Mouse (Mus musculus): Measurements from ENCODE around the gene Pagr1b. TPM values are rescaled to one million over a fixed set of nuclear protein-coding genes. Genes with fewer than 3 reads are reported as not detected.

Gene Pagr1b
- polyA plus RNA-seq, 1 experiment from 2014 or later = not detected

DNA sequence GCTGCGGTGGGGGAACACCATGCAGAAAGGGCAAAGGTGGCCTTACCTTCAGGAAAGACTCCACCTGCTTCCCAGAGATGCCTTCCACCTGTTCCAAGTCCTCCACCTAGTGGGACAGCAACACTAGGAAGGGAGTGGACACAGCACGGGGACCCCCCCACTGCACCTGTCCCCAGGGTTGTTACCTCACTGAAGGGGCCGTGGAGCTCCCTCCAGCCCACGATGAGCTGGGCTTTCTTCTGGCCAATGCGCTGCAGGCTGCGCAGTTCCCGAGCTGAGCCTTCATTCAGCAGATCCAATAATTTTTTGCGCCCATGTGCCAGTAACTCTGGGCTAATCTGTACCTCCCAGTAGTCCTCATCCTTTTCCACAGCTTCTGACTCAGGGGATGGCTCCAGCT is 11.6 kb upstream of the Pagr1b start:
- Histone ChIP-seq H3K9me3 (ENCODE audit: control insufficient read depth, low read length) (no peaks in the 10 kb centered on the region), H3K27me3 (ENCODE audit: control insufficient read depth, insufficient read depth, low read length) (no peaks in the 10 kb centered on the region), H3K4me2 (replicated peaks; ENCODE audit: low read depth) (peak overlapping the region; percentile 96), H3K4me3 (ENCODE audit: low read depth, low read length) (peak overlapping the region; percentile 84), H3K36me3 (ENCODE audit: control insufficient read depth, insufficient read depth, low read length) (peaks cover 5% of the 10 kb centered on the region; the same call in 1 of the 2 replicates), H3K9ac (ENCODE audit: low read length) (peak overlapping the region; percentile 70), H3K4me1 (replicated peaks; ENCODE audit: control insufficient read depth, insufficient read depth) (peaks cover 11% of the 10 kb centered on the region), H3K27ac (replicated peaks) (peak overlapping the region; percentile 96)
- DNase-seq (ENCODE audit: low spot score) (no peak), ATAC-seq (ENCODE audit: low FRiP score, low TSS enrichment) (no peak)
- TF ChIP-seq CTCF (IDR thresholded peaks at IDR 0.05; ENCODE audit: low read depth) (no peak), EP300 (optimal IDR thresholded peaks at IDR 0.05) (no peak)
- 49% methylated on average over 8 of the region's 8 CpGs for WGBS

DNA sequence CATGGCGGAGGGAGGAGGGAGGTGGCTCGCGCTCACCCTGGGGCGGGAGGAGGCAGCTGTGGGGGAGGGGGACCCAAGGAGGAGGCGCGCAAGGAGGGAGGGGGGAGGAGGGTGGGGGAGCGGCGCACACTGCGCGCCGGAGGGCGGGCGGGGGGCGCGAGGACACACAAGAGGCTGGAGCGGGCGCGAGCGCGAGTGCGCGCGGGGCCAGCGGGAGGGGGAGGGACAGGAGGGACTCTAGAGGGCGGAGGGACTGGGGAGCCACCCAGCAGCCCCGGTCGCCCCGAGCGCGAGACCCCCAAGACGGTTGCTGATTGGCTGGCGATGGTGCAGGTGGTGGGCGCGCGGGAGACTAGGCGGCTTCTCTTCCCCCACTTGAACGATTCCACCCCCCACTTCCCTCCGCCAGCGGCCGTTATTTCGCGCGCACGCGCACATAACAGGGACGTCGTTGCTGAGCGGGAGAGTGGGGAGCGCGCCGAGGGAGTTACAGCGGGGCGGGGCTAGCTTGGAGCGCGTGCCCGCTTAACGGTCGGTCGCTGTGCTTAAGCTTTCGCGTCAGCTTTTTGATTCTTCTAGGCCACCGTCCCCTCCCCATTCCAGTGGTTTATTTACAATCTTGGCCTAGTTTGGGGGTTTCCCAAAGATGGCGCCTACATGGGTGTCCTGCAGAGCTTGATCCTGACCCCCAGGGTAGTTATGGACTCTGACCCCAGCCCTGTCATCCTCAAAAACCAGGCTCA is 10.9 kb upstream of the Pagr1b start, which contains the start of gene Maz:
Gene Maz, minus strand, starts transcription at position 54 of the 743 bp plus-strand sequence.
- H3K9me3 ChIP-seq (ENCODE audit: control insufficient read depth, low read length) = no peaks in the 10 kb centered on the region
- H3K36me3 ChIP-seq (ENCODE audit: control insufficient read depth, insufficient read depth, low read length) = peaks cover 6% of the 10 kb centered on the region; the same call in 1 of the 2 replicates
- peak; percentile 86 for ATAC-seq (ENCODE audit: low FRiP score, low TSS enrichment)
- peaks cover 11% of the 10 kb centered on the region for H3K4me1 ChIP-seq (replicated peaks; ENCODE audit: control insufficient read depth, insufficient read depth)
- H3K27ac ChIP-seq (replicated peaks) = peak within 1 kb of the TSS; percentile 96
- peak; percentile 90 for TF ChIP-seq EP300 (optimal IDR thresholded peaks at IDR 0.05)
- TF ChIP-seq CTCF (IDR thresholded peaks at IDR 0.05; ENCODE audit: low read depth) = no peak
- H3K4me2 ChIP-seq (replicated peaks; ENCODE audit: low read depth) = peak within 1 kb of the TSS; percentile 96
- WGBS = under 1% methylated on average over 29 of the region's 63 CpGs
- H3K4me3 ChIP-seq (ENCODE audit: low read depth, low read length) = peak within 1 kb of the TSS; percentile 84
- H3K27me3 ChIP-seq (ENCODE audit: control insufficient read depth, insufficient read depth, low read length) = no peaks in the 10 kb centered on the region
- peak within 1 kb of the TSS; percentile 87 for H3K9ac ChIP-seq (ENCODE audit: low read length)
- peak; percentile 98 for DNase-seq (ENCODE audit: low spot score)

DNA sequence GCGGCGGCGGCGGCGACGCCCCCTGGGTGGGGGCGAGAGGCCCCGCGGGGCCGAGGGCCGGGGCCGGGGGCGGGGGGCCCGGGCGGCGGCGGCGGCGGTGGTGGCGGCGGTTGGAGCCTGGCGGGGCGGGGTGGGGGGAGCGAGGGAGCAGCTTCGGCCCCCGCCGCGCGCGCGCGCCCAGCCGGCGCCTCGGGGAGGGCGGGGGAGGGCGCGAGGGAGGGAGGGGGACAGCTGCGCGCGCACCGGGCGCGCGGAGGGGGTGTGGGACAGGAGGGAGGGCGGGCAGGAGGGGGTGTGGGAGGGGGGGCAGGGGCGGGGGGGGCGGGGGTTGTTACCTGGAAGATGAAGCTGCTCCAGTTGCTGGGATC is 10.3 kb upstream of the Pagr1b start:
- Histone ChIP-seq H3K9me3 (ENCODE audit: control insufficient read depth, low read length) (no peaks in the 10 kb centered on the region), H3K27me3 (ENCODE audit: control insufficient read depth, insufficient read depth, low read length) (no peaks in the 10 kb centered on the region), H3K36me3 (ENCODE audit: control insufficient read depth, insufficient read depth, low read length) (peaks cover 6% of the 10 kb centered on the region; the same call in 1 of the 2 replicates), H3K27ac (replicated peaks) (peak overlapping the region; percentile 96), H3K4me1 (replicated peaks; ENCODE audit: control insufficient read depth, insufficient read depth) (peaks cover 11% of the 10 kb centered on the region), H3K4me3 (ENCODE audit: low read depth, low read length) (peak overlapping the region; percentile 84), H3K4me2 (replicated peaks; ENCODE audit: low read depth) (peak overlapping the region; percentile 96), H3K9ac (ENCODE audit: low read length) (peak overlapping the region; percentile 87)
- ATAC-seq (ENCODE audit: low FRiP score, low TSS enrichment) = peak; percentile 6; the same call in 1 of the 2 replicates
- TF ChIP-seq EP300 (optimal IDR thresholded peaks at IDR 0.05) (no peak), CTCF (IDR thresholded peaks at IDR 0.05; ENCODE audit: low read depth) (no peak)
- no peak for DNase-seq (ENCODE audit: low spot score)
- 0% methylated on average over 2 of the region's 48 CpGs for WGBS

DNA sequence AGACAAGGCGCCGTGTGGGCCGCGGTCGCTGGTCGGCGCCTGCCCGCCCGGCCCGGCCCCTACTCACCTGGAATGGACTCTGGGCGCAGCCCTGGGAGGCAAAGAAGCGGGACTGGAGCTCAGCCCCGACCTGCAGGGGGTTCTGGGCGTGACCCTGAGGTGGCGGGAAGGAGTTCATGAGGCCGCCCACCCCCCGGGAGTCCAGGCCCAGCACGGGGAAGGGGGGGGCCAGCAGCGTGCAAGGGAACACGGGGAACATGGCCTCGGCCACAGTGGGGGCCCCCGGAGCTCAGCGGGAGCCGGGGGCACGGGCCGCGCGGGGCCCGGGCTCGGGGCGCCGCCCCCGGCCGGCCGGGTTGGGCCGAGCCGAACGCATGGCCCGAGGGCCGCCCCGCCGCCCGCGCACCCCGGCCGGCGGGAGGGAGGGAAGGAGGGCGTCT is 9.9 kb upstream of the Pagr1b start:
- DNase-seq (ENCODE audit: low spot score) (peak; percentile 69), ATAC-seq (ENCODE audit: low FRiP score, low TSS enrichment) (peak; percentile 29)
- peak overlapping the region; percentile 96 for H3K4me2 ChIP-seq (replicated peaks; ENCODE audit: low read depth)
- WGBS = 1% methylated on average over 20 of the region's 48 CpGs
- no peaks in the 10 kb centered on the region for H3K27me3 ChIP-seq (ENCODE audit: control insufficient read depth, insufficient read depth, low read length)
- H3K27ac ChIP-seq (replicated peaks) = peak overlapping the region; percentile 96
- peak; percentile 15; the same call in 1 of the 2 replicates for TF ChIP-seq CTCF (IDR thresholded peaks at IDR 0.05; ENCODE audit: low read depth)
- TF ChIP-seq EP300 (optimal IDR thresholded peaks at IDR 0.05) = no peak
- H3K36me3 ChIP-seq (ENCODE audit: control insufficient read depth, insufficient read depth, low read length) = peaks cover 4% of the 10 kb centered on the region; the same call in 1 of the 2 replicates
- H3K9me3 ChIP-seq (ENCODE audit: control insufficient read depth, low read length) = no peaks in the 10 kb centered on the region
- H3K4me1 ChIP-seq (replicated peaks; ENCODE audit: control insufficient read depth, insufficient read depth) = peaks cover 11% of the 10 kb centered on the region
- peak overlapping the region; percentile 84 for H3K4me3 ChIP-seq (ENCODE audit: low read depth, low read length)
- peak overlapping the region; percentile 87 for H3K9ac ChIP-seq (ENCODE audit: low read length)

DNA sequence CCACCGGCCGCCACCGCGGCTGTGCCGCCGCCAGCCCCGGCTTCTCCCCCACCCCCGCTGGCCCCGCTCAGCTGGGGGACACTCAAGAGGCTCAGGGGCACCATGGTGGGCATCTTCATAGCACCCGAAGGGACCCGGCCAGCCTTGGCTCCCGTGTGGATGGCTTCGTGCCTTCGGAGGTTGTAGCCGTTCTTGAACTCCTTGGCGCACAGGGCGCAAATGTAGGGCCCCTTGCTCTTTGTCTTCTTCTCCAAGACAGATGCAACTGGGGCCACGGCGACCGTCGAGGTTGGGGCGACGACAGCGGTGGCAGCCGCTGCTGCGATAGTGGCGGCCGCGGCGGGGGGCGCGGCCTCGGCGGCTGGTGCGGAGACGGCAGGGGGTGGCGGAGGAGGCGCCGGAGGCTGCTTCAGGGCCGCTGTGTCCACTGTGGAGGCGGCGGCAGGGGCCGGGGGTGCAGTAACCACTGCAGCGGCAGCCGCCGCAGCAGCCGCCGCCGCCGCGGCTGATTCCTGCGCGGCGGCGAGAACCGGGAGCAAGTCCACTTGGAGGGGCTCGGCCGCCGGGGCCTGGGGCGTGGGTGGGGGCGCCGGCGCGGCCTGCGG is 9.4 kb upstream of the Pagr1b start:
- under 1% methylated on average over 56 of the region's 65 CpGs for WGBS
- Histone ChIP-seq H3K4me2 (replicated peaks; ENCODE audit: low read depth) (peak overlapping the region; percentile 96), H3K4me1 (replicated peaks; ENCODE audit: control insufficient read depth, insufficient read depth) (peaks cover 11% of the 10 kb centered on the region), H3K9ac (ENCODE audit: low read length) (peak overlapping the region; percentile 87), H3K4me3 (ENCODE audit: low read depth, low read length) (peak overlapping the region; percentile 84), H3K9me3 (ENCODE audit: control insufficient read depth, low read length) (no peaks in the 10 kb centered on the region), H3K27me3 (ENCODE audit: control insufficient read depth, insufficient read depth, low read length) (no peaks in the 10 kb centered on the region), H3K27ac (replicated peaks) (peak overlapping the region; percentile 96), H3K36me3 (ENCODE audit: control insufficient read depth, insufficient read depth, low read length) (peaks cover 3% of the 10 kb centered on the region; the same call in 1 of the 2 replicates)
- TF ChIP-seq EP300 (optimal IDR thresholded peaks at IDR 0.05) (no peak), CTCF (IDR thresholded peaks at IDR 0.05; ENCODE audit: low read depth) (no peak)
- ATAC-seq (ENCODE audit: low FRiP score, low TSS enrichment) (peak; percentile 0; the same call in 1 of the 2 replicates), DNase-seq (ENCODE audit: low spot score) (peak; percentile 62)

Measured in stomach, postnatal 0 days (tissue).